Mouse (Mus musculus) kidney, embryonic 15.5 days (tissue): ENCODE measurements at regions not wholly inside any gene's neighbourhood (a gene's known extent, or its start where the extent isn't known, plus 50 kb on each side); places are given as distances from the start of the nearest gene placed in this dataset.
"Not testable (repeated sequence)": the region's sequence is repeated elsewhere in the genome, so short reads cannot be mapped to it uniquely, and the experiment has no call there.

Experiments used
- ATAC-seq: fragments of 200-750 bp; cut with Nextera tagmentation; replicated peaks from 2 replicates; pipeline ENCODE4 v1.8.0; 2017; ENCODE audit warnings: moderate TSS enrichment; ENCODE audit not compliant: low FRiP score
- H3K27ac ChIP-seq: fragments of 300-500 bp; sonication (generic); 2 replicates; pipeline ENCODE4 v1.5.1; 2015; ENCODE audit warnings: mild to moderate bottlenecking, inconsistent platforms
- H3K27me3 ChIP-seq: fragments of 300-500 bp; sonication (generic); 2 replicates; pipeline ENCODE4 v1.6.1; 2015; ENCODE audit warnings: inconsistent platforms
- H3K36me3 ChIP-seq: fragments of 300-500 bp; sonication (generic); 2 replicates; pipeline ENCODE4 v1.6.1; 2015; ENCODE audit warnings: inconsistent platforms
- H3K4me1 ChIP-seq: fragments of 300-500 bp; sonication (generic); 2 replicates; pipeline ENCODE4 v1.6.1; 2015; ENCODE audit warnings: inconsistent platforms
- H3K4me2 ChIP-seq: fragments of 300-500 bp; sonication (generic); 2 replicates; pipeline ENCODE4 v1.6.1; 2015; ENCODE audit warnings: moderate library complexity, mild to moderate bottlenecking, inconsistent platforms
- H3K4me3 ChIP-seq: fragments of 300-500 bp; sonication (generic); replicated peaks from 2 replicates; pipeline ENCODE4 v1.5.1; 2015; ENCODE audit warnings: mild to moderate bottlenecking, inconsistent platforms
- H3K9ac ChIP-seq: fragments of 300-500 bp; sonication (generic); 2 replicates; pipeline ENCODE4 v1.6.1; 2015; ENCODE audit warnings: mild to moderate bottlenecking, inconsistent platforms
- H3K9me3 ChIP-seq: fragments of 300-500 bp; sonication (generic); replicated peaks from 2 replicates; pipeline ENCODE4 v1.6.1; 2016; ENCODE audit warnings: inconsistent platforms
- WGBS: fragments of 180-500 bp; shearing (Covaris S2); methylation state at CpG from one replicate; pipeline ENCODE4 v1.1.7; 2015; ENCODE audit warnings: mixed read lengths; 5-methylcytosine and 5-hydroxymethylcytosine counted together

DNA sequence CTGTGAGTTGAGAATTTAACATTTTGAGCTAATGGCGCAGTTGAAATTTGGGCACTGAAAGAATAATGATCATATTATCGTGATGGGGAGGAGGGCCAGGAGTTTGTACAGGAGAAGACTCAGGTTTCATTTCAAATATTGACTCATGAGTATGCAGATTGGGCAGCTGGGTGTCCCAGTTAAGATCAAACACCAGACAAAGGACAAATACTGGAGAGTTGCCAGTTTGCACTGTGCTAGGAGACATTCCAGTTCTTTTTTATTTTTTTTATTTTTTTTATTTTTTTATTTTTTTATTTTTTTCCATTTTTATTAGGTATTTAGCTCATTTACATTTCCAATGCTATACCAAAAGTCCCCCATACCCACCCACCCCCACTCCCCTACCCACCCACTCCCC is 411.2 kb upstream of the Api5 start:
- not testable (repeated sequence) for H3K4me2 ChIP-seq, H3K27me3 ChIP-seq, H3K36me3 ChIP-seq, H3K27ac ChIP-seq, H3K4me3 ChIP-seq, ATAC-seq, H3K4me1 ChIP-seq, H3K9me3 ChIP-seq, H3K9ac ChIP-seq
- 78% methylated on average over 2 of the region's 2 CpGs for WGBS

DNA sequence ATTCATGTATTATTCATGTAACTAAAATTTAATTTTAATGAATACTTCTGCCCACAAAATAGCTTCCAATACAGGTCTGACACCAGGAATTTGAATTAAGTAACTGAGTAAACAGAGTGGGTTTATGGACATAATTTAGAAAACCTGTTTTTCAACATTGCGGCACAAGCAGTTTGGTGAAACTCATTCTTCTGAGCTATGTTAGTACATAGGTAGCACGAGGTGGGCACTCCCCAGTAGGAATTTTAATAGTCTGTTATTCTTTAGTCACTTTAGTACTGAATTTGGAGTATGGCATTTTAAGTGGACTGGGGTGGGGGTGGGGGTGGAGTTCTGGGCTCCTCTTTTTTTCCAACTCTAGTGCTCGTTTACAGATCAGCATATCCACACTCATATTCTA is 408.5 kb upstream of the Api5 start:
- H3K4me3 ChIP-seq, result no peak overlapping the region
- no peak overlapping the region for H3K9ac ChIP-seq
- H3K4me1 ChIP-seq, result no peaks in the 10 kb centered on the region
- ATAC-seq, result peak; percentile 60
- H3K4me2 ChIP-seq, result no peak overlapping the region
- no peaks in the 10 kb centered on the region for H3K9me3 ChIP-seq
- no peaks in the 10 kb centered on the region for H3K36me3 ChIP-seq
- 55% methylated on average over 3 of the region's 3 CpGs for WGBS
- H3K27ac ChIP-seq, result no peak overlapping the region
- no peaks in the 10 kb centered on the region for H3K27me3 ChIP-seq
